Mouse (Mus musculus) E14TG2a.4 (cell line): ENCODE measurements around the gene ccdc198.
"Not testable (repeated sequence)": the region's sequence is repeated elsewhere in the genome, so short reads cannot be mapped to it uniquely, and the experiment has no call there.

ENCODE experiments used
- H3K27me3 ChIP-seq: 2 replicates; pipeline ENCODE4 v1.6.1; 2014; ENCODE audit warnings: low read length, control low read depth; ENCODE audit not compliant: insufficient read depth
- H3K36me3 ChIP-seq: 2 replicates; pipeline ENCODE4 v1.6.1; 2014; ENCODE audit warnings: low read length, control low read depth; ENCODE audit not compliant: insufficient read depth
- H3K4me1 ChIP-seq: replicated peaks from 2 replicates; pipeline ENCODE4 v1.6.1; 2014; ENCODE audit warnings: low read depth, low read length, control low read depth
- H3K4me3 ChIP-seq: replicated peaks from 2 replicates; pipeline ENCODE4 v1.5.1; 2014; ENCODE audit warnings: mild to moderate bottlenecking, low read length
- H3K9me3 ChIP-seq: 2 replicates; pipeline ENCODE4 v1.6.1; 2014; ENCODE audit warnings: low read length, control low read depth
- CTCF ChIP-seq: conservative IDR thresholded peaks from 2 replicates; pipeline ENCODE4 v1.5.1; 2014; ENCODE audit warnings: low read length
- NANOG ChIP-seq: IDR thresholded peaks from 2 replicates; pipeline ENCODE4 v1.6.1; 2014; ENCODE audit warnings: borderline replicate concordance, low read length, mixed read lengths
- POU5F1 ChIP-seq: IDR thresholded peaks from 2 replicates; pipeline ENCODE4 v1.6.1; 2014; ENCODE audit warnings: low read length, borderline replicate concordance

The ccdc198 gene

GRCm38 (mm10) chr14:49218677-49219076 lies 26.6 kb downstream of the ccdc198 start:
- Histone ChIP-seq H3K4me3 (no peak overlapping the region), H3K27me3 (no peaks in the 10 kb centered on the region), H3K9me3 (no peaks in the 10 kb centered on the region), H3K36me3 (no peaks in the 10 kb centered on the region), H3K4me1 (no peaks in the 10 kb centered on the region)
- no peak for TF ChIP-seq POU5F1
- TF ChIP-seq NANOG: no peak
- TF ChIP-seq CTCF: no peak

DNA sequence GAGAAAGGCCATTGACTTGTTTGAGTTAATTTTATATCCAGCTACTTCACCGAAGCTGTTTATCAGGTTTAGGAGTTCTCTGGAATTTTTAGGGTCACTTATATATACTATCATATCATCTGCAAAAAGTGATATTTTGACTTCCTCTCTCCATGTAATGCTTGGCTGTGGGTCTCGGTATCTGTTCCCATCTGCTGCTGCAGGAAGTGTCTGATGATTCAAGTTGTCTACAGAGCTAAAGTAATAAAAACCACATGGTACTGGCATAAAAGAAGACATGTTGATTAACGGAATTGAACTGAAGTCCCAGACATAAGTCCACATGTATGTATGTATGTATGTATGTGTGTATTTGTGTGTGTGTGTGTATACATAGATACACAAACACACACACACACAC lies 35.1 kb downstream of the ccdc198 start:
- not testable (repeated sequence) for H3K27me3 ChIP-seq, H3K4me3 ChIP-seq, H3K36me3 ChIP-seq, H3K9me3 ChIP-seq, H3K4me1 ChIP-seq

- no peak overlapping the region for H3K4me3 ChIP-seq
- H3K36me3 ChIP-seq: no peaks in the 10 kb centered on the region
- no peak for TF ChIP-seq NANOG
- TF ChIP-seq CTCF: no peak
- no peak for TF ChIP-seq POU5F1
- H3K4me1 ChIP-seq: peaks cover 11% of the 10 kb centered on the region
- no peaks in the 10 kb centered on the region for H3K9me3 ChIP-seq
- no peaks in the 10 kb centered on the region for H3K27me3 ChIP-seq
These were observed 44.0 kb downstream of the ccdc198 start for GRCm38 (mm10) chr14:49201073-49201778.

DNA sequence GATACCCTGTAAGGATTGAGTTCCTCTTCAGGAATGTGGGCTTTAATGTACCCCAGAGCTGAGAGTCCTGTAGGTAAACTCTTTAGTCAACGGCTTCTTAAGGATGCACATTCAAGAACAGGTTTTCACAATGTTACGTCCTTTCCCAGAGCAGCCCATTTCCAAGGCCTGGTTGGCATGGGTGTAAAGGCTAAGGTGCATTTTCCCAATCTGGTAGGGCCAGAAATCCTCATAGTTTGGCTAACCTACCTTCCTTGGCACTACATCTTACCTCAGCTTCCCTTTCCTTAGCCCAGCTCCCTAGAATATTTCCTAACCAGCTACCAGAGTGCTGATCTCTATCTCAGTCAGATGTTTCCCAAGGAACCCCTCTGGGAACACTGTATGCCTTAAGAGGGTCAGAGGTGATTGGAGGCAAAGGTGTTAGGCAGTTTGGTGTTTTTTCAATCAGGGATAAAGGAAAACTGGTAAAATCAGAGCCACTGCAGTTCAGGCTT lies 48.2 kb downstream of the ccdc198 start:
- no peak overlapping the region for H3K4me3 ChIP-seq
- no peaks in the 10 kb centered on the region for H3K27me3 ChIP-seq
- TF ChIP-seq CTCF (no peak), NANOG (no peak)
- H3K9me3 ChIP-seq: no peaks in the 10 kb centered on the region
- H3K36me3 ChIP-seq: 0 out of 2 replicates have a peak, but pooled peaks cover 2% of the 10 kb centered on the region
- H3K4me1 ChIP-seq: peaks cover 8% of the 10 kb centered on the region

DNA sequence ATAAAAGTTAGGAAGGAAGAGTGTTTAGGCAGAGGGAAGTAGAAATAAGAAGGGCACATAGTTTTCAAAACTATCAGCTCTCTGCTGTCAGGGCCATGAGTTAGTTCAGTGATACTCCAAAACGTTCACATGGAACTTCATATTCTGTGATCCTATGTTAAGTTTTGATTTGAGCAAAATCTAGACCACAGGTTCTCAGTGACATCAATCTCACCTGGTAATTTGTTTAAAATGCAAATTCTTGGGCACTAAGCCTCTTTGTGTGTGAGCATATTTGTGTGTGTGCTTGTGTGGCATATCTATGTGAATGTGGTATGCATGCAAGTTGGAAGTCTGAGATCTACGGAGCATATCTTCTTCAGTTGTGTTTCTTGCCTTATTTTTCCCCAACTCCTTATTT lies 59.0 kb downstream of the ccdc198 start:
- peaks cover 3% of the 10 kb centered on the region; the same call in 1 of the 2 replicates for H3K4me1 ChIP-seq
- peaks cover 68% of the 10 kb centered on the region for H3K36me3 ChIP-seq
- H3K4me3 ChIP-seq: no peak overlapping the region
- TF ChIP-seq NANOG (no peak), POU5F1 (no peak), CTCF (no peak)
- no peaks in the 10 kb centered on the region for H3K9me3 ChIP-seq
- H3K27me3 ChIP-seq: no peaks in the 10 kb centered on the region

DNA sequence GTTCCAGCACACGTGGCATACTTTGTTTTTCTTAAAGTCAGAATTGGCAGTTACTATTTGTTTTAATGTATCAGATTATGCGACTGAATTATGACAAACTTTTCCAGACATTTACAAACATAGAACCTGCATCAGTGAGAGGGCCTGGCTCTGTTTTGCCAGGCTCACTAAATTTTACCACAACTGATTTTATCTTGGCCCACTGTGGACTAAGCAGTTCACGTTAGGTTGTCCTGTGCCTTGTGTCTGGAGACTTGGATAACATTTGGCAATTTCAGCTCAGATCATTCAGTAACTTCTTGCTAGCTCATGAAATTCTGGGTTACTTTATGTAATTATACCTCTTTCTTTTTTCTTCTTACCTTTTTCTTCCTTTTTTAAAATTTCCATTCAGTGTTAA lies 65.5 kb downstream of the ccdc198 start:
- TF ChIP-seq CTCF (no peak), POU5F1 (no peak), NANOG (no peak)
- H3K4me3 ChIP-seq: no peak overlapping the region
- H3K36me3 ChIP-seq: peaks cover 61% of the 10 kb centered on the region

GRCm38 (mm10) chr14:49173290-49174135 lies 71.8 kb downstream of the ccdc198 start:
- Histone ChIP-seq H3K4me1 (peaks cover 31% of the 10 kb centered on the region), H3K4me3 (peak overlapping the region; percentile 93), H3K36me3 (peaks cover 34% of the 10 kb centered on the region), H3K27me3 (no peaks in the 10 kb centered on the region), H3K9me3 (no peaks in the 10 kb centered on the region)
- TF ChIP-seq CTCF (no peak), POU5F1 (no peak), NANOG (no peak)

More for the DNA sequence above, 65.5 kb downstream of the ccdc198 start:
- Histone ChIP-seq H3K9me3 (no peaks in the 10 kb centered on the region), H3K4me1 (peaks cover 4% of the 10 kb centered on the region; the same call in 1 of the 2 replicates), H3K27me3 (no peaks in the 10 kb centered on the region)

DNA sequence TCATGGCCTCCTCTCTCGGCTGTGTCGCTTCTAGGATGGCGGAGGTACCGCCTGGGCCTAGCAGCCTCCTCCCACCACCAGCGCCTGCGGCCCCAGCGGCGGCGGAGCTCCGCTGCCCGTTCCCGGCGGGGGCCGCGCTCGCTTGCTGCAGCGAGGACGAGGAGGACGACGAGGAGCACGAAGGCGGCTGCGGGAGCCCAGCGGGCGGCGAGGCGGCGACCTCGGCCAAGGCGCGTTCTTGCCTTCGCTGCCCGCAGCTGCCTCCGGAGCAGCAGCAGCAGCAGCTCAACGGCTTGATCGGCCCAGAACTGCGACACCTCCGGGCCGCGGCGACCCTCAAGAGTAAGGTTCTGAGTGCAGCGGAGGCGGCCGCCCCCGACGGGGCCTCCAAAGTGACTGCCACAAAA lies 72.7 kb downstream of the ccdc198 start:
- Histone ChIP-seq H3K4me3 (peak overlapping the region; percentile 93), H3K4me1 (peaks cover 31% of the 10 kb centered on the region), H3K9me3 (no peaks in the 10 kb centered on the region), H3K27me3 (no peaks in the 10 kb centered on the region), H3K36me3 (peaks cover 29% of the 10 kb centered on the region)
- TF ChIP-seq POU5F1 (no peak), CTCF (no peak), NANOG (no peak)
